Mouse (Mus musculus): ENCODE measurements around the gene Farp1. TPM values are rescaled to one million over a fixed set of nuclear protein-coding genes. Genes with fewer than 3 reads are reported as not detected.

Farp1 gene
- polyA plus RNA-seq, 1 experiment from 2014 or later = 42.8 TPM

GRCm38 (mm10) chr14:121083352-121083751 lies 48.4 kb downstream of the Farp1 start:
- Histone ChIP-seq H3K4me3 (replicated peaks; ENCODE audit: low read depth, low read length) (no peak overlapping the region), H3K36me3 (ENCODE audit: control insufficient read depth, insufficient read depth, low read length) (peaks cover 10% of the 10 kb centered on the region; the same call in 1 of the 2 replicates), H3K4me2 (ENCODE audit: low read length) (no peak overlapping the region), H3K27me3 (ENCODE audit: control insufficient read depth, insufficient read depth, low read length) (no peaks in the 10 kb centered on the region), H3K9ac (replicated peaks; ENCODE audit: low read length) (no peak overlapping the region), H3K9me3 (ENCODE audit: control insufficient read depth, low read length) (no peaks in the 10 kb centered on the region), H3K27ac (replicated peaks; ENCODE audit: low read depth, low read length) (0 out of 2 replicates have a peak overlapping the region, but pooled peaks have one; percentile 41), H3K4me1 (ENCODE audit: control insufficient read depth, insufficient read depth, low read length) (no peaks in the 10 kb centered on the region)
- ATAC-seq (ENCODE audit: low FRiP score, low TSS enrichment) (no peak), DNase-seq (no peak)
- WGBS = 78% methylated on average over 3 of the region's 3 CpGs

GRCm38 (mm10) chr14:121092517-121092916 lies 57.5 kb downstream of the Farp1 start:
- H3K27ac ChIP-seq (replicated peaks; ENCODE audit: low read depth, low read length) = no peak overlapping the region
- ATAC-seq (ENCODE audit: low FRiP score, low TSS enrichment) (no peak), DNase-seq (no peak)
- no peak overlapping the region for H3K9ac ChIP-seq (replicated peaks; ENCODE audit: low read length)
- H3K4me2 ChIP-seq (ENCODE audit: low read length) = no peak overlapping the region
- peaks cover 7% of the 10 kb centered on the region; the same call in 1 of the 2 replicates for H3K9me3 ChIP-seq (ENCODE audit: control insufficient read depth, low read length)
- WGBS = 79% methylated on average over 9 of the region's 9 CpGs
- 0 out of 2 replicates have a peak, but pooled peaks cover 2% of the 10 kb centered on the region for H3K36me3 ChIP-seq (ENCODE audit: control insufficient read depth, insufficient read depth, low read length)
- no peaks in the 10 kb centered on the region for H3K27me3 ChIP-seq (ENCODE audit: control insufficient read depth, insufficient read depth, low read length)
- no peak overlapping the region for H3K4me3 ChIP-seq (replicated peaks; ENCODE audit: low read depth, low read length)
- no peaks in the 10 kb centered on the region for H3K4me1 ChIP-seq (ENCODE audit: control insufficient read depth, insufficient read depth, low read length)

GRCm38 (mm10) chr14:121093860-121094259 lies 58.9 kb downstream of the Farp1 start:
- ATAC-seq (ENCODE audit: low FRiP score, low TSS enrichment) (no peak), DNase-seq (no peak)
- WGBS = 90% methylated on average over 6 of the region's 6 CpGs
- no peaks in the 10 kb centered on the region for H3K4me1 ChIP-seq (ENCODE audit: control insufficient read depth, insufficient read depth, low read length)
- no peak overlapping the region for H3K4me3 ChIP-seq (replicated peaks; ENCODE audit: low read depth, low read length)
- no peaks in the 10 kb centered on the region for H3K27me3 ChIP-seq (ENCODE audit: control insufficient read depth, insufficient read depth, low read length)
- H3K36me3 ChIP-seq (ENCODE audit: control insufficient read depth, insufficient read depth, low read length) = 0 out of 2 replicates have a peak, but pooled peaks cover under 1% of the 10 kb centered on the region
- no peak overlapping the region for H3K9ac ChIP-seq (replicated peaks; ENCODE audit: low read length)
- no peak overlapping the region for H3K27ac ChIP-seq (replicated peaks; ENCODE audit: low read depth, low read length)
- H3K4me2 ChIP-seq (ENCODE audit: low read length) = no peak overlapping the region
- peaks cover 3% of the 10 kb centered on the region; the same call in 1 of the 2 replicates for H3K9me3 ChIP-seq (ENCODE audit: control insufficient read depth, low read length)

DNA sequence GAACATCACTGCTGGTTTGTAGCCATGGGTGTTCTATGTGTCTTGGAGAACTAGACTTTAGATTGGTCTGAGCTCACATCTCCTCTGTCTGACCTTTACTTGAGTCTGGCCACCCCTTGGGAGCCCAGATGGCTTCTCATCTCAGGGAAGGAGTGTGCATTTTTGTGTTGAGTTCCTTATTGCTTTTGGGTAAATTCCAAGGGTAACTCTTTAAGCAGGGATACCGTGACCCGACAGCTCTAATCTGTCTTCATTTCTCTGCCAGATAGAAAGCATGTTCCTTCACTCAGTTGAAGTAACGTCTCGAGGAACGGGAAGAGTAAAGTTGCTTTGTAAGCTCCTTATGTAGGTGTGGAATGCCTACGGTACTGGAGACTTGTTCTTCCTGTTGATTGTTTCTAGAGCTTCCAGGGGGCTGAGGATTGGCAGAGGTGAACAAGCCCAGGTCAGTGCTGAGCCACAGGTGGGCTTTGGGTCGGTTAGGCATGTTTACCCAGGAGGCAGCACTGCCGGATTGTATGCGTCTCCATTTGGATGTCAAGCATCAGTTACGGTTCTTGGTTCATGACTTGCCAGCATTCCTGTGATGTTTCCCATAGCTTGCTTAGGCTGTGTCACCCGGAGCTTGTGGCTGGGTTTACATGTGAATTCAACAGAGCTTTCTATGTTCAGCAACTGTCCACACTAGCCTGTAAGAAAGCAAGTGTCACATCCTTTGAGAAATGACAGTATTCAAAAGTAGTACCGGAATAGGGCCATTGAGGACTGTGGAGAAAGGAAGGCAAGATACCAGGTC lies 62.8 kb downstream of the Farp1 start:
- H3K9me3 ChIP-seq (ENCODE audit: control insufficient read depth, low read length) = no peaks in the 10 kb centered on the region
- DNase-seq = no peak
- no peaks in the 10 kb centered on the region for H3K4me1 ChIP-seq (ENCODE audit: control insufficient read depth, insufficient read depth, low read length)
- no peak overlapping the region for H3K9ac ChIP-seq (replicated peaks; ENCODE audit: low read length)
- H3K36me3 ChIP-seq (ENCODE audit: control insufficient read depth, insufficient read depth, low read length) = peaks cover 5% of the 10 kb centered on the region; the same call in 1 of the 2 replicates
- H3K4me3 ChIP-seq (replicated peaks; ENCODE audit: low read depth, low read length) = no peak overlapping the region
- no peak overlapping the region for H3K27ac ChIP-seq (replicated peaks; ENCODE audit: low read depth, low read length)
- WGBS = 87% methylated on average over 12 of the region's 12 CpGs
- H3K4me2 ChIP-seq (ENCODE audit: low read length) = no peak overlapping the region
- no peaks in the 10 kb centered on the region for H3K27me3 ChIP-seq (ENCODE audit: control insufficient read depth, insufficient read depth, low read length)
- ATAC-seq (ENCODE audit: low FRiP score, low TSS enrichment) = no peak

GRCm38 (mm10) chr14:121099120-121099519 lies 64.1 kb downstream of the Farp1 start:
- Histone ChIP-seq H3K27ac (replicated peaks; ENCODE audit: low read depth, low read length) (no peak overlapping the region), H3K4me2 (ENCODE audit: low read length) (no peak overlapping the region), H3K4me1 (ENCODE audit: control insufficient read depth, insufficient read depth, low read length) (no peaks in the 10 kb centered on the region), H3K9ac (replicated peaks; ENCODE audit: low read length) (no peak overlapping the region), H3K27me3 (ENCODE audit: control insufficient read depth, insufficient read depth, low read length) (no peaks in the 10 kb centered on the region), H3K4me3 (replicated peaks; ENCODE audit: low read depth, low read length) (no peak overlapping the region), H3K9me3 (ENCODE audit: control insufficient read depth, low read length) (no peaks in the 10 kb centered on the region), H3K36me3 (ENCODE audit: control insufficient read depth, insufficient read depth, low read length) (peaks cover 8% of the 10 kb centered on the region; the same call in 1 of the 2 replicates)
- WGBS = 82% methylated on average over 8 of the region's 8 CpGs
- no peak for DNase-seq
- ATAC-seq (ENCODE audit: low FRiP score, low TSS enrichment) = no peak

- H3K4me3 ChIP-seq (replicated peaks; ENCODE audit: low read depth, low read length) = no peak overlapping the region
- no peaks in the 10 kb centered on the region for H3K9me3 ChIP-seq (ENCODE audit: control insufficient read depth, low read length)
- no peak for DNase-seq
- no peak overlapping the region for H3K27ac ChIP-seq (replicated peaks; ENCODE audit: low read depth, low read length)
- no peak for ATAC-seq (ENCODE audit: low FRiP score, low TSS enrichment)
- 81% methylated on average over 2 of the region's 2 CpGs for WGBS
- peaks cover 8% of the 10 kb centered on the region; the same call in 1 of the 2 replicates for H3K36me3 ChIP-seq (ENCODE audit: control insufficient read depth, insufficient read depth, low read length)
- no peaks in the 10 kb centered on the region for H3K4me1 ChIP-seq (ENCODE audit: control insufficient read depth, insufficient read depth, low read length)
- H3K9ac ChIP-seq (replicated peaks; ENCODE audit: low read length) = no peak overlapping the region
- H3K4me2 ChIP-seq (ENCODE audit: low read length) = no peak overlapping the region
- H3K27me3 ChIP-seq (ENCODE audit: control insufficient read depth, insufficient read depth, low read length) = no peaks in the 10 kb centered on the region
Observed at GRCm38 (mm10) chr14:121099876-121100275, 64.9 kb downstream of the Farp1 start.

GRCm38 (mm10) chr14:121100829-121101228 lies 65.8 kb downstream of the Farp1 start:
- ATAC-seq (ENCODE audit: low FRiP score, low TSS enrichment) (no peak), DNase-seq (no peak)
- Histone ChIP-seq H3K27me3 (ENCODE audit: control insufficient read depth, insufficient read depth, low read length) (no peaks in the 10 kb centered on the region), H3K4me1 (ENCODE audit: control insufficient read depth, insufficient read depth, low read length) (no peaks in the 10 kb centered on the region), H3K36me3 (ENCODE audit: control insufficient read depth, insufficient read depth, low read length) (peaks cover 8% of the 10 kb centered on the region; the same call in 1 of the 2 replicates), H3K4me3 (replicated peaks; ENCODE audit: low read depth, low read length) (no peak overlapping the region), H3K27ac (replicated peaks; ENCODE audit: low read depth, low read length) (no peak overlapping the region), H3K4me2 (ENCODE audit: low read length) (no peak overlapping the region), H3K9ac (replicated peaks; ENCODE audit: low read length) (no peak overlapping the region), H3K9me3 (ENCODE audit: control insufficient read depth, low read length) (no peaks in the 10 kb centered on the region)
- 71% methylated on average over 2 of the region's 2 CpGs for WGBS

DNA sequence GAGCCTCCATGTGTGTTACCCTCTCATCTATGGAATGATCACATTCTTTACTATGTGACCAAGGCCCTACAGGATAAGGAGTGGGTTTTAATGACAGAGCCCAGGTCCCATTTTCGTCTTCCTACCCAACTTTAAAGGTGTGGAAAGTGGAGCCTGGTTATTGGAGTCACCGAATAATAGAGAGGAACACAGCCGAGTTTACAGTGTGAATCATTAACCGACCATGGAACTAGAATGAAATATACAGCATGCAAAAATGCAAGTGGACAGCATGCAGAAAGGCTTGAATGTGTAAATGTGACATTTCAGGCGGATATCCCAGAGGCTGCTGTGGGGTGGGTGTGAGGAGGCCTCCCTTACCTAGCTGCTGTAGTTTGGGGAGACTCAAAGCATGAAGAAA lies 66.5 kb downstream of the Farp1 start:
- Histone ChIP-seq H3K27ac (replicated peaks; ENCODE audit: low read depth, low read length) (no peak overlapping the region), H3K9me3 (ENCODE audit: control insufficient read depth, low read length) (no peaks in the 10 kb centered on the region), H3K36me3 (ENCODE audit: control insufficient read depth, insufficient read depth, low read length) (peaks cover 8% of the 10 kb centered on the region; the same call in 1 of the 2 replicates), H3K4me2 (ENCODE audit: low read length) (no peak overlapping the region), H3K9ac (replicated peaks; ENCODE audit: low read length) (no peak overlapping the region), H3K4me3 (replicated peaks; ENCODE audit: low read depth, low read length) (no peak overlapping the region), H3K27me3 (ENCODE audit: control insufficient read depth, insufficient read depth, low read length) (no peaks in the 10 kb centered on the region), H3K4me1 (ENCODE audit: control insufficient read depth, insufficient read depth, low read length) (peaks cover 1% of the 10 kb centered on the region; the same call in 1 of the 2 replicates)
- DNase-seq (no peak), ATAC-seq (ENCODE audit: low FRiP score, low TSS enrichment) (no peak)
- WGBS = 91% methylated on average over 5 of the region's 5 CpGs

DNA sequence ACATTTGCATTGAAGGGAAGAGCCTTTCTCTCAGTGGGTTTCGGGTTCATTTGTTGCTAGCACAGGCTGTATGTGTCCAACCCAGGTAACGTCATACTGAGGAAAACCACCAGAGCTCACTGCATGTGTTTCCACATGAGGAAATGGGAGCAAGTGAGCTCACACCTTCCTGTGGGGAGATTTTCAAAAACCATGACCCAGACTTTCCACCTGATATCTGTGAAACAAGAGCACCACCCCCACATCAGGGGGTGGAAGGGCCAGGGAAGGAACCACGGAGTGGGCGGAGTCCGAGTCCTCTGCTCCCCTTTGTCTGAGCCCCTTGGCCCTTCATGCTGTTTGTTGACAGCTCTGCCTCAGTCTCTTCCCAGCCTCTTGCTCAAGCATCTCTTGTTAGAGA lies 67.6 kb downstream of the Farp1 start:
- no peak overlapping the region for H3K9ac ChIP-seq (replicated peaks; ENCODE audit: low read length)
- DNase-seq = no peak
- ATAC-seq (ENCODE audit: low FRiP score, low TSS enrichment) = no peak
- H3K4me3 ChIP-seq (replicated peaks; ENCODE audit: low read depth, low read length) = no peak overlapping the region
- no peaks in the 10 kb centered on the region for H3K9me3 ChIP-seq (ENCODE audit: control insufficient read depth, low read length)
- H3K27me3 ChIP-seq (ENCODE audit: control insufficient read depth, insufficient read depth, low read length) = no peaks in the 10 kb centered on the region
- peaks cover 3% of the 10 kb centered on the region; the same call in 1 of the 2 replicates for H3K4me1 ChIP-seq (ENCODE audit: control insufficient read depth, insufficient read depth, low read length)
- 78% methylated on average over 5 of the region's 5 CpGs for WGBS
- no peak overlapping the region for H3K27ac ChIP-seq (replicated peaks; ENCODE audit: low read depth, low read length)
- H3K4me2 ChIP-seq (ENCODE audit: low read length) = no peak overlapping the region
- H3K36me3 ChIP-seq (ENCODE audit: control insufficient read depth, insufficient read depth, low read length) = peaks cover 8% of the 10 kb centered on the region; the same call in 1 of the 2 replicates
